Mouse (Mus musculus): ENCODE data around the gene Gga3.
"Not testable (repeated sequence)": the region's sequence is repeated elsewhere in the genome, so short reads cannot be mapped to it uniquely, and the experiment has no call there.

Gene Gga3

GRCm38 (mm10) chr11:115603476-115604303 lies at the start of gene Gga3, which contains the start of gene Mrps7:
Gene Gga3 (minus strand): TSS chr11:115604051.
Gene Mrps7 (plus strand): TSS chr11:115603925.
- DNase-seq (ENCODE audit: low spot score), result peak; percentile 90

- DNase-seq (ENCODE audit: low spot score), result no peak
These were observed 49.3 kb upstream of the Gga3 start for GRCm38 (mm10) chr11:115653194-115653593.

- DNase-seq (ENCODE audit: low spot score), result no peak
These were observed 47.8 kb upstream of the Gga3 start for GRCm38 (mm10) chr11:115651680-115652079.

GRCm38 (mm10) chr11:115649706-115650105 lies 45.9 kb upstream of the Gga3 start:
- DNase-seq (ENCODE audit: low spot score), result no peak

- peak; percentile 87 for DNase-seq (ENCODE audit: low spot score)
These were observed 43.6 kb upstream of the Gga3 start for GRCm38 (mm10) chr11:115647459-115647858.

- no peak for DNase-seq (ENCODE audit: low spot score)
These were observed 42.6 kb upstream of the Gga3 start for GRCm38 (mm10) chr11:115646439-115646838.

- DNase-seq (ENCODE audit: low spot score), result not testable (repeated sequence)
These were observed 41.6 kb upstream of the Gga3 start for GRCm38 (mm10) chr11:115645498-115645897.

GRCm38 (mm10) chr11:115644308-115644707 lies 40.5 kb upstream of the Gga3 start:
- DNase-seq (ENCODE audit: low spot score), result no peak

- DNase-seq (ENCODE audit: low spot score), result no peak
These were observed 39.4 kb upstream of the Gga3 start for GRCm38 (mm10) chr11:115643265-115643664.

- DNase-seq (ENCODE audit: low spot score), result no peak
These were observed 38.9 kb upstream of the Gga3 start for GRCm38 (mm10) chr11:115642705-115643104.

- DNase-seq (ENCODE audit: low spot score), result no peak
These were observed 37.8 kb upstream of the Gga3 start for GRCm38 (mm10) chr11:115641664-115642036.

- DNase-seq (ENCODE audit: low spot score), result no peak
These were observed 37.3 kb upstream of the Gga3 start for GRCm38 (mm10) chr11:115640978-115641663.

- no peak for DNase-seq (ENCODE audit: low spot score)
These were observed 36.5 kb upstream of the Gga3 start for GRCm38 (mm10) chr11:115640311-115640828.

- no peak for DNase-seq (ENCODE audit: low spot score)
These were observed 35.7 kb upstream of the Gga3 start for GRCm38 (mm10) chr11:115639540-115639939.

- DNase-seq (ENCODE audit: low spot score), result no peak
These were observed 34.9 kb upstream of the Gga3 start for GRCm38 (mm10) chr11:115638498-115639409.

GRCm38 (mm10) chr11:115636960-115637359 lies 33.1 kb upstream of the Gga3 start:
- DNase-seq (ENCODE audit: low spot score), result no peak

GRCm38 (mm10) chr11:115635484-115635883 lies 31.6 kb upstream of the Gga3 start:
- no peak for DNase-seq (ENCODE audit: low spot score)

GRCm38 (mm10) chr11:115635041-115635440 lies 31.2 kb upstream of the Gga3 start:
- no peak for DNase-seq (ENCODE audit: low spot score)

- DNase-seq (ENCODE audit: low spot score), result no peak
These were observed 30.3 kb upstream of the Gga3 start for GRCm38 (mm10) chr11:115634109-115634508.

- DNase-seq (ENCODE audit: low spot score), result no peak
These were observed 29.0 kb upstream of the Gga3 start for GRCm38 (mm10) chr11:115632862-115633261.

- DNase-seq (ENCODE audit: low spot score), result no peak
These were observed 28.4 kb upstream of the Gga3 start for GRCm38 (mm10) chr11:115632247-115632646.

GRCm38 (mm10) chr11:115631505-115631890 lies 27.6 kb upstream of the Gga3 start:
- peak; percentile 69 for DNase-seq (ENCODE audit: low spot score)
